Mouse (Mus musculus) B cell, adult 2 months (primary cell): ENCODE results near the gene Gm6509.
"Not testable (repeated sequence)": the region's sequence is repeated elsewhere in the genome, so short reads cannot be mapped to it uniquely, and the experiment has no call there.

Experiments used
- DNase-seq, 2 experiments: peaks; one replicate each; pipeline ENCODE4 v3.0.0; 2022

Gm6509 gene

GRCm38 (mm10) chr5:94623679-94624078 lies at the start of gene Gm6509:
Gene Gm6509, plus strand, starts transcription at chr5:94623979.
- DNase-seq = not testable (repeated sequence)

DNA sequence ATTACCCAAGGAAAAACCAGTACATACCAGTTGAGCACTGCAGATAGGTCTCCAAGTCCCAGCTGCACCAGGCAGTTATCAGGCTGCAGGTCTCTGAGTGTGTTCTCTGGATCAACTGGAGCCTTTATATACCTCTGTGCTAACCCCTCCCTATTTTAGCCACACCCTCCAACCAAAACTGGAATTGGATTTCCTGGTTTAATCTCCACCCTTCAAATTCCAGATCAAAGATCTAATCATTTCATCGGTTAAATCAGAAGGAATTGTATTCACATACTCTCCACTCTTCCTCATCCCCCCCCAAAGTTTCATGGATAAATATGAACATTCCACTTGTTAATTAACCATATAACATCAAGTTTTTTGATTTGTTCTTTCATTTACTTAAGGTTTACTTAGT lies 7.5 kb upstream of the Gm6509 start, which contains the start of gene Gm3147:
Gm3147 (minus strand) TSS at position 101 of the 400 bp plus-strand sequence.
- DNase-seq = not testable (repeated sequence)

- not testable (repeated sequence) for DNase-seq
These were observed 24.3 kb downstream of the Gm6509 start, which contains the start of gene Gm6205 for GRCm38 (mm10) chr5:94648082-94648481. Gene Gm6205, plus strand, starts transcription at chr5:94648382.
